Mouse (Mus musculus) embryo, embryonic 11.5 days (tissue): ENCODE results near the gene Icam5.

Experiments
- DNase-seq: peaks from one replicate; pipeline ENCODE4 v3.0.0-alpha.2; 2012; ENCODE audit warnings: low read depth, low spot score

Icam5 gene

DNA sequence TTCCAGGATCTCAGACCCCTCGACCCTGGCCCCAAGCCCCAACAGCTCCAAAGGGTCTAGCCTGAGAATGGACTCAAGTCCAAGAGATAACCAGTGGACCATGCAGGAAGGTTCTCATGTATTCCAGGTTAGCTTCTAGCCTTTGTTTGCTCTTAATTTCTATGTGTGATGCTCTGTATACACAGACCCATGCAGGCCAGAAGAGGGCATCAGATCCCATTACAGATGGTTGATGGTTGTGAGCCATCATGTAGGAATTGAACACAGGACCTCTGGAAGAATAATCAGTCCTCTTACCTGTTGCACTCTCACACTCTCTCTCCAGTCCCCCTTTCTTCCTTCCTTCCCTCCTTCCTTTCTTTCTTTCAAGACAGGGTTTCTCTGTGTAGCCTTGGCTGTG lies 19.5 kb upstream of the Icam5 start:
- DNase-seq = no peak

GRCm38 (mm10) chr9:21014691-21015570 lies 16.9 kb upstream of the Icam5 start:
- no peak for DNase-seq

DNA sequence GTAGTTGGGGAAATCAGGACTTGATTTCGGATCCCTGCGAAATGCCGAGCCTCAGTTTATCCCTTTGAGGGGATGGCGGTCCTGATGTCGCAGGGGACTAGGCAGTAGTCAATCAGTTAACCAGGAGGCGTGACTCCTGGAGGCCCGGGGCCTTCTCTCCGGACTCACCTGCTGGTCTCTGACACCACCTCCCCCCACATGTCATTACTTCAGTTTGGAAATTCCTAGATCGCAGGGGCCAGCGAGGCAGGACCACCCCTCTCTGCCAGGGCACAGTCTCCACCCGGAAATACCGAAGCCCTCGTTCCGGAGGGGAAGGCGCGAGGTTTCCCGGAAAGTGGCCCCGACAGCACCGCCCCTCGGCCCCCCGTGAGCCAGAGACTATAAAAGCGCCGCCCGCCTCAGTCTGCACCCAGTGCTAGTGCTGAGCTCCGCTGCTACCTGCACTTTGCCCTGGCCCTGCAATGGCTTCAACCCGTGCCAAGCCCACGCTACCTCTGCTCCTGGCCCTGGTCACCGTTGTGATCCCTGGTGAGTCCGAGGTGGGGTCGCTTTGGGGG lies 16.2 kb upstream of the Icam5 start, which contains the start of gene Icam1:
TSS of gene Icam1 (plus strand) at position 415 of the 560 bp plus-strand sequence.
- no peak for DNase-seq

DNA sequence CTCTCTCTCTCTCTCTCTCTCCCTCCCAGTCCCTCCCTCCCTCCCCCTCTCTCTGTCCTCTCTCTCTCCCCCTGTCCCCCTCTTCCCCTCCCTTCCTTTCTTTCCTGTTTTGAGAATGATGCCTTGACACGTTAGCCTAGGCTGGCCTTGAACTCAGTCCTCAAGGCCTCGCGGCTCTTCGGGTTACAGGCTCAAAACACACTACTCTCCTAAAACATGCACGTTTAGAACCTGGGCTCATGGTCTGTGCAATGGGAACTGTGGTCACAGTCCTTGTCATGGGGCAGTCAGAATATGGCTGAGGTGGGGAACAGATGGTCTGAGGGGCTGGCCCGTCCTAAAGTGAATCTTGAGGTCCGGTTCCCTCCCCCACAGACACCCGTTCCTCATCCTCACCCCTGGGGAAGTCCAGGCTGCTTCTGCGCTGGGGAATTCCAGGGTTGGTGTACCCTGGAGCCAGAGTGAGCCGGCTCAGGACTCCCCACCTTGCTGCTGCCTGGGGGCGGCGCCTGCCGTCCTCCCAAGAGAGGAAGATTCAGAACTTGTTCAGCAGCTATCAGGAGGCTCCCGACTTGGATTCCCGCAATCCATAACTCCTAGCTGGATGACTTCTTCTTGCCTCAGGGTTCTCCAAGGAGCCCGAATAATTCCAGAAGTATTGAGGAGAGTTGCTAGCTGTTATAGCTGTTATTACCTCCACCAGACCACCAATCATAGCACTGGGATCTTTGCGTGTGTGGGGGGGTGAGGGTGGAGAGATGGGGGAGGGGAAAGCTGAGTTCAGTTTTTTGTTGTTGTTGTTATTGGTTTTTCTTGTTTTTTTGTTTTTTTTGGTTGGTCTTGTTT lies 15.3 kb upstream of the Icam5 start:
- DNase-seq = no peak

GRCm38 (mm10) chr9:21017177-21017575 lies 14.7 kb upstream of the Icam5 start:
- no peak for DNase-seq

DNA sequence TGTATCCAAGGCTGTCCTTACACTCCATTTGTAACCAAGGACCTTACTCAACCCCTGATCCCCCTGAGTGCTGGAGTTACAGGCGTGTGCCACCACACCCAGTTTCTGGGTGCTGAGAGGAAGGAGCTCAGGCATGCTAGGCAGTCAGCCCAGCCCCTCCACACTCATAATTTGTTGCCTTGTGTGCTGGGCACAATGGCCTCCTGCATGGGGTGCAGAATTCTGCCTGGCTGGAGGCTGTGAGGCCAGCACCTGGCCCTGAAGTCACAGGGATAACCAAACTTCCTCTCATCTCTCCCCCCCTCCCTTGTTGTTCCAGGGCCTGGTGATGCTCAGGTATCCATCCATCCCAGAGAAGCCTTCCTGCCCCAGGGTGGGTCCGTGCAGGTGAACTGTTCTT lies 13.3 kb upstream of the Icam5 start:
- DNase-seq = no peak

GRCm38 (mm10) chr9:21021363-21021762 lies 10.5 kb upstream of the Icam5 start:
- no peak for DNase-seq

DNA sequence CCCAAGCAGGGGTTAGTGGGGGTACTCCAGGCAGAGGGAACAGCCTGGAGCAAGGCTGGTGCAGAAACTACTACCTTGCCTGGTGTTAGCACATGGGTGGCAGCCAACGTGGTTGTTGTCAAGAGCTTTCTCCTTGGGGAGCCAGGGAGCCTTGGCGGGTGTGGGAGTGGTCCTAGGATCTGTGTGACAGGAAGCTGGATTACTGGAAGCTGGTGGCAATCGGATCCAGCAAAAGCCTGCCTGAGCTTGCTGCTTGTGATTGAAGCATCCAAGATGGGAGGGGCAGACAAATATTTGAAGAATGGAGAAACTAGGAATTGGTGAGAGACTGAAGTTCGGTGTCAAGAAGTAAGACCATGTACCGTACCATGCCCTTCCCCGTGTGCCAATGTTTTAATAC lies 9.6 kb upstream of the Icam5 start:
- DNase-seq = no peak

GRCm38 (mm10) chr9:21022726-21023125 lies 9.1 kb upstream of the Icam5 start:
- no peak for DNase-seq

DNA sequence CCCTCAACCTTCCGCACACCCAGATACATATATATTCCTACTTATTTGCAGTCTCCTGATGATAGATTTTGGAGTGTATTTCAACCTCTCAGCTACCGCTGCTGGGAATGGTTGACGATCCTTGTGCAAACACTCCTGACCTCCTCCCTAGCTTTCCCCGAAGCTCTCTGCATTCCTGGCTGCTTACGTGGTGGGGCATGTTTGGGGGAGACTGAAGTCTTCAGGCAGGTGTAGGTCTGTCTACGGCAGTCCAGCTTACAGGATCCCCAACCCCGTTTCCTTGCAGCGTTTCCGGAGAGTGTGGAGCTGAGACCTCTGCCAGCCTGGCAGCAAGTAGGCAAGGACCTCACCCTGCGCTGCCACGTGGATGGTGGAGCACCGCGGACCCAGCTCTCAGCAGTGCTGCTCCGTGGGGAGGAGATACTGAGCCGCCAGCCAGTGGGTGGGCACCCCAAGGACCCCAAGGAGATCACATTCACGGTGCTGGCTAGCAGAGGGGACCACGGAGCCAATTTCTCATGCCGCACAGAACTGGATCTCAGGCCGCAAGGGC lies 6.5 kb upstream of the Icam5 start:
- no peak for DNase-seq

- DNase-seq = no peak
Measured at GRCm38 (mm10) chr9:21026849-21027248, 5.0 kb upstream of the Icam5 start.

- no peak for DNase-seq
Measured at GRCm38 (mm10) chr9:21027774-21028290, 4.0 kb upstream of the Icam5 start.

- DNase-seq = no peak
Measured at GRCm38 (mm10) chr9:21028560-21029110, 3.2 kb upstream of the Icam5 start.

- peak; percentile 61 for DNase-seq
Measured at GRCm38 (mm10) chr9:21029291-21030054, 2.4 kb upstream of the Icam5 start, which contains the start of gene Icam4. TSS of gene Icam4 (plus strand) at chr9:21029373.

DNA sequence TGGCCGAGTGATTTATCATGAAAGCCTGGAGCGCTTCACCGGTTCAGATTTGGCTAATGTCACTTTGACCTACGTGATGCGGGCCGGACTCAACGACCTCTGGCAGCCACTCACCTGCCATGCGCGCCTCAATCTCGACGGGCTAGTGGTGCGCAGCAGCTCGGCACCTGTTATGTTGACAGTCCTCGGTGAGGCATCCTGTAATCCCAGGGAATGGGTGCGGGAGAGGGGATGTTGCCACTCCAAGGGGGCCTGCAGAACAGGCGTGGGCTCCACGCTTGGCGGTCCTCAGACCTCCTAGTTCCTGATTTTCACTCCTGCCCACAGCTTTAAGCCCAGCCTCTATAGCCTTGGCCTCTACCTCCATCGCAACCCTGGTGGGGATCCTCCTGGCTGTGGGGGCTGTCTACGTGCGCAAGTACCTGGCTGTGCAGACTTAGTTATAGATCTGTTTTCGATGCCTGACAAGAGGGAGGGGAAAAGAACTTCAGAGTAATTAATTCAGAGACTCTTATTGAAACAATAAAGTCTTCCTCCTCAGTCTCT lies 1.7 kb upstream of the Icam5 start:
- no peak for DNase-seq

DNA sequence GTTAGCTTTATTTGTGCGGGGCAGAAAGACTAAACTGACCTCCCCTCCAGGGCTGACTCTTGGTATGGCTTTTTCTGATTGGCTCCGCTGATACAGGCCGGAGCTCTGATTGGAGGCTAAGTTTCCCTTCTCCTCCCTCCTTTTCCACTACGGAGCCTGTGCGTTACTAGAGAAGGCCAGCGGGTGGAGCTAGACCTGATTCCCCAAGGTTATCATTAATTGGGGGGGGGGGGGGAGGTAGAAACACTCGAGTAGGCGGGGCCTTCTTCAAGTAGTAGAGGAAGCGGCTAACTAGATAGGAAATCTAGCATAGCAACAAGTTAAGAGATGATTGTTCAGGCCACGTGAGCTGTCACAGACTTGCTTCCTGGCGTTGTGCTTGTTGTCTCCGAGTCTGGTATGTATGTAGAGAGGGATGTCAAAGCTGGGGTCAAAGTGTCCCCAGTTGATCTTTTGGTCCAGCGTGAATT lies 1.1 kb upstream of the Icam5 start:
- DNase-seq = peak; percentile 72

- DNase-seq = no peak
Measured at GRCm38 (mm10) chr9:21031251-21031895, 500 bp upstream of the Icam5 start.

GRCm38 (mm10) chr9:21032491-21032890 lies 618 bp downstream of the Icam5 start:
- no peak for DNase-seq

- DNase-seq = peak; percentile 73
Measured at GRCm38 (mm10) chr9:21033136-21033535, 1.3 kb downstream of the Icam5 start.
